Mouse (Mus musculus) liver, postnatal 0 days (tissue): Measurements from ENCODE around the gene Inpp5a. TPM values are rescaled to one million over a fixed set of nuclear protein-coding genes. Genes with fewer than 3 reads are reported as not detected.

Source experiments
- ATAC-seq: fragments of 200-750 bp; cut with Nextera tagmentation; 2 replicates; pipeline ENCODE4 v1.8.0; 2017; ENCODE audit warnings: mild to moderate bottlenecking, moderate library complexity
- DNase-seq: peaks from one replicate; pipeline ENCODE4 v3.0.0-alpha.2; 2016
- H3K27ac ChIP-seq: fragments of 300-500 bp; sonication (generic); 2 replicates; pipeline ENCODE4 v1.5.1; 2014; ENCODE audit warnings: antibody characterized with exemption, moderate library complexity, mild to moderate bottlenecking, low read depth
- H3K27me3 ChIP-seq: fragments of 300-500 bp; sonication (generic); 2 replicates; pipeline ENCODE4 v1.6.1; 2014; ENCODE audit warnings: low read length, control low read depth, mixed read lengths; ENCODE audit not compliant: insufficient read depth
- H3K36me3 ChIP-seq: fragments of 300-500 bp; sonication (generic); replicated peaks from 2 replicates; pipeline ENCODE4 v1.6.1; 2014; ENCODE audit warnings: mild to moderate bottlenecking, control low read depth, low read length, moderate library complexity, mixed read lengths; ENCODE audit not compliant: insufficient read depth
- H3K4me1 ChIP-seq: fragments of 300-500 bp; sonication (generic); 2 replicates; pipeline ENCODE4 v1.6.1; 2014; ENCODE audit warnings: antibody characterized with exemption, mild to moderate bottlenecking, control low read depth; ENCODE audit not compliant: insufficient read depth
- H3K4me2 ChIP-seq: fragments of 300-500 bp; sonication (generic); 2 replicates; pipeline ENCODE4 v1.6.1; 2014; ENCODE audit warnings: low read depth, mild to moderate bottlenecking, low read length, moderate library complexity, mixed read lengths
- H3K4me3 ChIP-seq: fragments of 300-500 bp; sonication (generic); 2 replicates; pipeline ENCODE4 v1.5.1; 2014; ENCODE audit warnings: low read depth, low read length
- H3K9ac ChIP-seq: fragments of 300-500 bp; sonication (generic); replicated peaks from 2 replicates; pipeline ENCODE4 v1.6.1; 2014; ENCODE audit warnings: mild to moderate bottlenecking, moderate library complexity
- H3K9me3 ChIP-seq: fragments of 300-500 bp; sonication (generic); 2 replicates; pipeline ENCODE4 v1.6.1; 2016; ENCODE audit warnings: mild to moderate bottlenecking, control low read depth, low read length, mixed read lengths
- CTCF ChIP-seq: sonication (generic); IDR thresholded peaks from 2 replicates; pipeline ENCODE4 v1.5.1; 2016; ENCODE audit warnings: antibody characterized with exemption, low read depth
- EP300 ChIP-seq: IDR thresholded peaks from 2 replicates; pipeline ENCODE4 v1.6.1; 2016; ENCODE audit warnings: antibody characterized with exemption, low read depth, mild to moderate bottlenecking
- WGBS: fragments of 180-500 bp; shearing (Covaris S2); extraction: QIAGEN DNeasy Blood & Tissue Kit; methylation state at CpG from one replicate; pipeline ENCODE4 v1.1.7; 2014; ENCODE audit not compliant: insufficient replicate concordance; 5-methylcytosine and 5-hydroxymethylcytosine counted together
- polyA plus RNA-seq: library from polyadenylated mRNA; unstranded; fragments of >200 nt; fragmentation: Nextera tagmentation; extraction: Ambion mirVana; gene quantifications from 2 replicates; pipeline ENCODE4 v1.2.1, GENCODE M21; 2015

Gene Inpp5a
- polyA plus RNA-seq, 1 experiment from 2014 or later = 6.0 TPM

DNA sequence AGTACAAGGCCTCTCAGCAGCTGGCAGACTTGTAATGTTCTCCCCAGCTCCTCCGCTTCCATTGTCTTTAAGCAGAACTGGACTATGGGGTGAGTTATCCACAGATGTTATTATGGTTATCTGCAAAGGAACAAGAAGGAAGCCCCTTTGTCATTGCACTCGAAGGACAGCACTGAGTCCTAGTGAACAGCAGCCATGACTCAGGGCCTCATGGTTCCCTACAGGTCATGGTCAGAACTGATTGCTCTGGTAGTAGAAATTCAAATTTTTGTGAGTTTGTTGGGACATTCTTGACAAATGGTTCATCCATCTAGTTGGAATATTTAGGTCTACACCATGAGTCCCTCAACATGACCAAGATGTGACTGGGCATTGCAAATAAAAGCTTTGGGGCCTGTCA lies 81.6 kb downstream of the Inpp5a start:
- no peak for ATAC-seq
- WGBS = 62% methylated on average over 2 of the region's 2 CpGs

DNA sequence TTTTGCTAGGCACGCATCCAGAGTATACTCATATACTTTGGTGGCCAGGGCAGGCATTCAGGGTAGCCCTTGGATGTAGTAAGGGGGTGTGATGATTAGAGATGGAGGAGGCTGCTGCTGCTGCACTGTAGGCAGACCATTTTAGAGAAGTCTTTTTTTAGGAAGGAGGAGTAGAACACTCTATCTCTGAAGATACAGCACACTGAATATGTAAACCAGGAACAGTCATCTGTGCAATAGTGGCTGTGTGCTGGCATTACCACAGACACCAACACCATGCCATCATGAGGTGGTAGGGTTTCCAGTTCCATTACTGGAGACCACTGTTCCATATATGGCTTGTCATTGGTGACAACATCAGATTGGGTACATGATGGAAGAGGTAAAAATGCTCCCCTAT lies 83.1 kb downstream of the Inpp5a start:
- 68% methylated on average over 1 of the region's 1 CpGs for WGBS
- Histone ChIP-seq H3K36me3 (no peaks in the 10 kb centered on the region), H3K27me3 (no peaks in the 10 kb centered on the region), H3K4me1 (peaks cover 16% of the 10 kb centered on the region), H3K27ac (no peak overlapping the region), H3K4me2 (no peak overlapping the region), H3K9ac (no peak overlapping the region), H3K9me3 (no peaks in the 10 kb centered on the region), H3K4me3 (no peak overlapping the region)
- TF ChIP-seq EP300 = no peak
- TF ChIP-seq CTCF = no peak
- ATAC-seq = no peak
- no peak for DNase-seq

More for the DNA sequence above, 81.6 kb downstream of the Inpp5a start:
- DNase-seq = no peak
- no peak overlapping the region for H3K27ac ChIP-seq
- H3K9ac ChIP-seq = no peak overlapping the region
- no peak overlapping the region for H3K4me3 ChIP-seq
- no peak overlapping the region for H3K4me2 ChIP-seq
- H3K4me1 ChIP-seq = peaks cover 24% of the 10 kb centered on the region
- H3K9me3 ChIP-seq = no peaks in the 10 kb centered on the region
- TF ChIP-seq EP300 (no peak), CTCF (no peak)
- H3K27me3 ChIP-seq = no peaks in the 10 kb centered on the region
- no peaks in the 10 kb centered on the region for H3K36me3 ChIP-seq

- no peak overlapping the region for H3K4me2 ChIP-seq
- peaks cover 7% of the 10 kb centered on the region for H3K4me1 ChIP-seq
- WGBS = 31% methylated on average over 7 of the region's 7 CpGs
- H3K9me3 ChIP-seq = no peaks in the 10 kb centered on the region
- peak; percentile 81 for DNase-seq
- H3K27ac ChIP-seq = no peak overlapping the region
- peak; percentile 67 for ATAC-seq
- TF ChIP-seq EP300 (no peak), CTCF (peak; percentile 89)
- H3K27me3 ChIP-seq = no peaks in the 10 kb centered on the region
- H3K36me3 ChIP-seq = no peaks in the 10 kb centered on the region
- H3K9ac ChIP-seq = no peak overlapping the region
- H3K4me3 ChIP-seq = no peak overlapping the region
Observed at GRCm38 (mm10) chr7:139472865-139473549, 84.1 kb downstream of the Inpp5a start.

DNA sequence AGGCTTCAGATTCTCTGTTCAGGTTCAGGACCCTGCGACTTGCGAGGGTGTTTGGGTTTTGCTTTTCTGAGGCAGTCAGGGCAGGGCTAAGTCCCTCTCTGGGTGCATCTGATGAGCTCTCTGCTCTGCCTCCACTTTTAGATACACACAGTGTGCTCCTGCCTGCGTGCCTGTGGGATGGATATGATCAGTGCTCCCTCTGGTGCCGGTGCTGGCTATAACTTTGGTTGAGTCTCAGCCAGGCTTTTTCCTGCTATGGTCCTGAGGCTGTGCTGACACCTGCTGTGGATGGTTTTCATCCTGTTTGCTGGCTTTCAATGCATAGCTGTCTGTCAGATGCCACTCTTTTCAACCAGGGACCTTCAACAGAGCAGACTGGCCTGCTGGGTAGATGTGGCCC lies 87.0 kb downstream of the Inpp5a start:
- no peaks in the 10 kb centered on the region for H3K36me3 ChIP-seq
- no peaks in the 10 kb centered on the region for H3K27me3 ChIP-seq
- 51% methylated on average over 4 of the region's 4 CpGs for WGBS
- H3K4me2 ChIP-seq = no peak overlapping the region
- H3K9ac ChIP-seq = no peak overlapping the region
- no peaks in the 10 kb centered on the region for H3K4me1 ChIP-seq
- ATAC-seq = no peak
- DNase-seq = no peak
- H3K27ac ChIP-seq = no peak overlapping the region
- H3K4me3 ChIP-seq = no peak overlapping the region
- H3K9me3 ChIP-seq = no peaks in the 10 kb centered on the region
- TF ChIP-seq CTCF (peak; percentile 45), EP300 (no peak)

DNA sequence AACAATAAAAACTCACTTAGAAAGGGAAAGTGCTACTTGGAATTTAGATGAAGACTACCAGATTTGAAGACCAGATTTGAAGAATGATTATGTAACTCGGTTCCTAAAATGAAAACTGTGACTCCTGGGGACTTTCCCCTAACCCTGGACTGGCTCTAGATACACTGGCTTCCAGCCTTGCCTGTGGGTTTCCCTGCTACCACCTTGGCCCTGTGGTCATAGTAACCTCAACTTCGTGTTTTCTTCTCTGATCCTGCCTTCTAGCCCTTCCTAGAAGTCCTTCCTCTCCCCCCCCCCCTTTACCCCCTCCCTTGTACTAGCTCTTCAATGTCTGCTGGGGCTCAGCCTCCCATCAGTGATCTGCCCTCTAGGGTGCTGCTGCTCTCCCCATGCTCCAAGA lies 87.8 kb downstream of the Inpp5a start:
- WGBS = 21% methylated on average over 2 of the region's 2 CpGs
- H3K9ac ChIP-seq = no peak overlapping the region
- ATAC-seq (no peak), DNase-seq (no peak)
- H3K4me1 ChIP-seq = no peaks in the 10 kb centered on the region
- TF ChIP-seq EP300 (no peak), CTCF (no peak)
- H3K27me3 ChIP-seq = no peaks in the 10 kb centered on the region
- no peaks in the 10 kb centered on the region for H3K9me3 ChIP-seq
- no peak overlapping the region for H3K4me3 ChIP-seq
- no peak overlapping the region for H3K27ac ChIP-seq
- no peak overlapping the region for H3K4me2 ChIP-seq
- no peaks in the 10 kb centered on the region for H3K36me3 ChIP-seq

DNA sequence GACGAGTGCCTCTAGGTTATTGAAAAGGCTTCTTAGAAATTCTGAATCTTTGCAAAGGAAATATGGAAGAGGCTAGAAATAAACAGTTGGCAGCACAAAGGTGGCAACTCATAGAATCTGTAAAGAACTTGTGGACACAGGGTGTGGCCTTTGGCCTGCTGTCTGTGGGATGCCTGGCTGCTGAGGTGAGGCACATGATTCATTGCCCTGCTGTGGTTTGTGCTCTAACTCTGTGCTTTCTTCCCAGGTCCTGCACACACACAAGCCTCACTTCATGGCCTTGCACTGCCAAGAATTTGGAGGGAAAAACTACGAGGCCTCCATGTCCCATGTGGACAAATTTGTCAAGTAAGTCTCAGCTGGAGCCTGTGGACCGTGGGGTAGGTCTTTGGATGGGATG lies 88.8 kb downstream of the Inpp5a start:
- ATAC-seq (no peak), DNase-seq (no peak)
- Histone ChIP-seq H3K36me3 (no peaks in the 10 kb centered on the region), H3K27me3 (no peaks in the 10 kb centered on the region), H3K4me3 (no peak overlapping the region), H3K27ac (no peak overlapping the region), H3K4me1 (no peaks in the 10 kb centered on the region), H3K9me3 (no peaks in the 10 kb centered on the region), H3K9ac (no peak overlapping the region), H3K4me2 (no peak overlapping the region)
- TF ChIP-seq EP300 (no peak), CTCF (no peak)
- WGBS = 66% methylated on average over 3 of the region's 3 CpGs

GRCm38 (mm10) chr7:139479077-139479476 lies 90.2 kb downstream of the Inpp5a start:
- Histone ChIP-seq H3K27ac (no peak overlapping the region), H3K4me1 (no peaks in the 10 kb centered on the region), H3K27me3 (no peaks in the 10 kb centered on the region), H3K9me3 (no peaks in the 10 kb centered on the region), H3K4me2 (no peak overlapping the region), H3K9ac (no peak overlapping the region), H3K4me3 (no peak overlapping the region), H3K36me3 (no peaks in the 10 kb centered on the region)
- 45% methylated on average over 1 of the region's 1 CpGs for WGBS
- ATAC-seq (no peak), DNase-seq (no peak)
- TF ChIP-seq EP300 = no peak
- no peak for TF ChIP-seq CTCF
